Mouse (Mus musculus) embryonic facial prominence, embryonic 12.5 days (tissue): ENCODE data around the gene Hspa12a. TPM values are rescaled to one million over a fixed set of nuclear protein-coding genes. Genes with fewer than 3 reads are reported as not detected.

ENCODE experiments used
- ATAC-seq: fragments of 200-750 bp; cut with Nextera tagmentation; 2 replicates; pipeline ENCODE4 v1.8.0; 2017; ENCODE audit not compliant: insufficient number of reproducible peaks, insufficient read depth, low FRiP score, low TSS enrichment
- H3K27ac ChIP-seq: fragments of 300-500 bp; sonication (generic); 2 replicates; pipeline ENCODE4 v1.5.1; 2016; ENCODE audit warnings: mild to moderate bottlenecking
- H3K27me3 ChIP-seq: fragments of 300-500 bp; sonication (generic); 2 replicates; pipeline ENCODE4 v1.6.1; 2016; ENCODE audit warnings: mild to moderate bottlenecking, moderate library complexity
- H3K36me3 ChIP-seq: fragments of 300-500 bp; sonication (generic); 2 replicates; pipeline ENCODE4 v1.6.1; 2016; ENCODE audit warnings: mild to moderate bottlenecking
- H3K4me1 ChIP-seq: fragments of 300-500 bp; sonication (generic); 2 replicates; pipeline ENCODE4 v1.6.1; 2016
- H3K4me2 ChIP-seq: fragments of 300-500 bp; sonication (generic); replicated peaks from 2 replicates; pipeline ENCODE4 v1.6.1; 2016; ENCODE audit warnings: mild to moderate bottlenecking, moderate library complexity
- H3K4me3 ChIP-seq: fragments of 300-500 bp; sonication (generic); 2 replicates; pipeline ENCODE4 v1.5.1; 2016; ENCODE audit warnings: mild to moderate bottlenecking
- H3K9ac ChIP-seq: fragments of 300-500 bp; sonication (generic); 2 replicates; pipeline ENCODE4 v1.6.1; 2016; ENCODE audit warnings: mild to moderate bottlenecking, moderate library complexity
- H3K9me3 ChIP-seq: fragments of 300-500 bp; sonication (generic); 2 replicates; pipeline ENCODE4 v1.6.1; 2016; ENCODE audit warnings: mild to moderate bottlenecking, moderate library complexity
- WGBS: fragments of 180-500 bp; shearing (Covaris S2); methylation state at CpG from one replicate; pipeline ENCODE4 v1.1.7; 2016; 5-methylcytosine and 5-hydroxymethylcytosine counted together
- polyA plus RNA-seq: library from polyadenylated mRNA; unstranded; fragments of >200 nt; fragmentation: Nextera tagmentation; extraction: Ambion mirVana; gene quantifications from 2 replicates; pipeline ENCODE4 v1.2.1, GENCODE M21; 2016

Hspa12a gene
- polyA plus RNA-seq, 1 experiment from 2014 or later = 12.6 TPM

GRCm38 (mm10) chr19:58873536-58873935 is 69.9 kb downstream of the Hspa12a start:
- no peak overlapping the region for H3K4me3 ChIP-seq
- WGBS = 68% methylated on average over 3 of the region's 3 CpGs
- H3K4me1 ChIP-seq = 0 out of 2 replicates have a peak, but pooled peaks cover 5% of the 10 kb centered on the region
- ATAC-seq = no peak
- no peaks in the 10 kb centered on the region for H3K9me3 ChIP-seq
- H3K4me2 ChIP-seq = no peak overlapping the region
- H3K27ac ChIP-seq = no peak overlapping the region
- H3K9ac ChIP-seq = no peak overlapping the region
- H3K36me3 ChIP-seq = no peaks in the 10 kb centered on the region
- no peaks in the 10 kb centered on the region for H3K27me3 ChIP-seq

- H3K9ac ChIP-seq = no peak overlapping the region
- H3K4me3 ChIP-seq = no peak overlapping the region
- no peaks in the 10 kb centered on the region for H3K4me1 ChIP-seq
- no peaks in the 10 kb centered on the region for H3K9me3 ChIP-seq
- no peak overlapping the region for H3K27ac ChIP-seq
- no peaks in the 10 kb centered on the region for H3K27me3 ChIP-seq
- no peak for ATAC-seq
- 78% methylated on average over 11 of the region's 11 CpGs for WGBS
- H3K4me2 ChIP-seq = no peak overlapping the region
- no peaks in the 10 kb centered on the region for H3K36me3 ChIP-seq
Observed at GRCm38 (mm10) chr19:58872381-58873259, 70.8 kb downstream of the Hspa12a start.

- H3K4me2 ChIP-seq = no peak overlapping the region
- no peaks in the 10 kb centered on the region for H3K36me3 ChIP-seq
- no peak overlapping the region for H3K4me3 ChIP-seq
- H3K9me3 ChIP-seq = no peaks in the 10 kb centered on the region
- no peaks in the 10 kb centered on the region for H3K27me3 ChIP-seq
- no peak overlapping the region for H3K27ac ChIP-seq
- ATAC-seq = no peak
- H3K4me1 ChIP-seq = no peaks in the 10 kb centered on the region
- H3K9ac ChIP-seq = no peak overlapping the region
- 68% methylated on average over 6 of the region's 6 CpGs for WGBS
Observed at GRCm38 (mm10) chr19:58871878-58872277, 71.6 kb downstream of the Hspa12a start.

GRCm38 (mm10) chr19:58866651-58867050 is 76.8 kb downstream of the Hspa12a start:
- 0 out of 2 replicates have a peak, but pooled peaks cover 2% of the 10 kb centered on the region for H3K4me1 ChIP-seq
- no peak overlapping the region for H3K9ac ChIP-seq
- H3K9me3 ChIP-seq = 0 out of 2 replicates have a peak, but pooled peaks cover 4% of the 10 kb centered on the region
- no peak overlapping the region for H3K4me2 ChIP-seq
- ATAC-seq = no peak
- H3K4me3 ChIP-seq = no peak overlapping the region
- WGBS = 39% methylated on average over 4 of the region's 4 CpGs
- H3K27ac ChIP-seq = no peak overlapping the region
- H3K36me3 ChIP-seq = no peaks in the 10 kb centered on the region
- H3K27me3 ChIP-seq = no peaks in the 10 kb centered on the region

- Histone ChIP-seq H3K27ac (no peak overlapping the region), H3K9me3 (0 out of 2 replicates have a peak, but pooled peaks cover 4% of the 10 kb centered on the region), H3K4me2 (no peak overlapping the region), H3K27me3 (no peaks in the 10 kb centered on the region), H3K4me1 (peaks cover 8% of the 10 kb centered on the region; the same call in 1 of the 2 replicates), H3K36me3 (no peaks in the 10 kb centered on the region), H3K9ac (no peak overlapping the region), H3K4me3 (no peak overlapping the region)
- 38% methylated on average over 5 of the region's 5 CpGs for WGBS
- ATAC-seq = no peak
Observed at GRCm38 (mm10) chr19:58865224-58865623, 78.2 kb downstream of the Hspa12a start.

- peaks cover 18% of the 10 kb centered on the region; the same call in 1 of the 2 replicates for H3K4me1 ChIP-seq
- no peak for ATAC-seq
- H3K4me2 ChIP-seq = no peak overlapping the region
- peaks cover 7% of the 10 kb centered on the region for H3K27me3 ChIP-seq
- 87% methylated on average over 1 of the region's 1 CpGs for WGBS
- no peak overlapping the region for H3K27ac ChIP-seq
- no peaks in the 10 kb centered on the region for H3K36me3 ChIP-seq
- H3K9ac ChIP-seq = no peak overlapping the region
- 0 out of 2 replicates have a peak, but pooled peaks cover 4% of the 10 kb centered on the region for H3K9me3 ChIP-seq
- no peak overlapping the region for H3K4me3 ChIP-seq
Observed at GRCm38 (mm10) chr19:58864006-58864573, 79.4 kb downstream of the Hspa12a start.

- Histone ChIP-seq H3K27ac (no peak overlapping the region), H3K4me1 (peaks cover 18% of the 10 kb centered on the region; the same call in 1 of the 2 replicates), H3K4me2 (peak overlapping the region; percentile 94), H3K9me3 (0 out of 2 replicates have a peak, but pooled peaks cover 4% of the 10 kb centered on the region), H3K27me3 (peaks cover 11% of the 10 kb centered on the region), H3K9ac (no peak overlapping the region), H3K4me3 (peak overlapping the region; percentile 56), H3K36me3 (no peaks in the 10 kb centered on the region)
- peak; percentile 58; the same call in 1 of the 2 replicates for ATAC-seq
- 23% methylated on average over 12 of the region's 12 CpGs for WGBS
Observed at GRCm38 (mm10) chr19:58861174-58861760, 82.2 kb downstream of the Hspa12a start.

GRCm38 (mm10) chr19:58860255-58861173 is 82.9 kb downstream of the Hspa12a start:
- Histone ChIP-seq H3K9me3 (0 out of 2 replicates have a peak, but pooled peaks cover 4% of the 10 kb centered on the region), H3K4me2 (peak overlapping the region; percentile 94), H3K4me1 (peaks cover 18% of the 10 kb centered on the region; the same call in 1 of the 2 replicates), H3K4me3 (peak overlapping the region; percentile 56), H3K27ac (no peak overlapping the region; the same call in 1 of the 2 replicates), H3K36me3 (no peaks in the 10 kb centered on the region), H3K9ac (peak overlapping the region; percentile 63), H3K27me3 (peaks cover 11% of the 10 kb centered on the region)
- WGBS = under 1% methylated on average over 46 of the region's 46 CpGs
- peak; percentile 90 for ATAC-seq

- H3K9ac ChIP-seq = peak overlapping the region; percentile 63
- peaks cover 16% of the 10 kb centered on the region; the same call in 1 of the 2 replicates for H3K4me1 ChIP-seq
- 0 out of 2 replicates have a peak, but pooled peaks have one; percentile 22 for ATAC-seq
- no peak overlapping the region for H3K27ac ChIP-seq
- peaks cover 11% of the 10 kb centered on the region for H3K27me3 ChIP-seq
- WGBS = 2% methylated on average over 14 of the region's 14 CpGs
- peak overlapping the region; percentile 94 for H3K4me2 ChIP-seq
- H3K4me3 ChIP-seq = peak overlapping the region; percentile 56
- no peaks in the 10 kb centered on the region for H3K36me3 ChIP-seq
- 0 out of 2 replicates have a peak, but pooled peaks cover 4% of the 10 kb centered on the region for H3K9me3 ChIP-seq
Observed at GRCm38 (mm10) chr19:58859831-58860254, 83.6 kb downstream of the Hspa12a start.

- Histone ChIP-seq H3K4me1 (peaks cover 16% of the 10 kb centered on the region; the same call in 1 of the 2 replicates), H3K27ac (no peak overlapping the region), H3K4me3 (peak overlapping the region; percentile 56), H3K9ac (peak overlapping the region; percentile 5; the same call in 1 of the 2 replicates), H3K9me3 (0 out of 2 replicates have a peak, but pooled peaks cover 4% of the 10 kb centered on the region), H3K4me2 (peak overlapping the region; percentile 94), H3K36me3 (no peaks in the 10 kb centered on the region), H3K27me3 (peaks cover 11% of the 10 kb centered on the region)
- no peak for ATAC-seq
- 13% methylated on average over 6 of the region's 6 CpGs for WGBS
Observed at GRCm38 (mm10) chr19:58859357-58859756, 84.1 kb downstream of the Hspa12a start.
